Mouse (Mus musculus): ENCODE measurements at regions not wholly inside any gene's neighbourhood (a gene's known extent, or its start where the extent isn't known, plus 50 kb on each side); places are given as distances from the start of the nearest gene placed in this dataset.

- TF ChIP-seq CTCF (IDR thresholded peaks at IDR 0.05), result no peak
- H3K4me1 ChIP-seq (ENCODE audit: insufficient read depth, low read length), result no peaks in the 10 kb centered on the region
- WGBS, result 59% methylated on average over 1 of the region's 1 CpGs
- no peak for DNase-seq (ENCODE audit: low spot score)
- no peaks in the 10 kb centered on the region for H3K9me3 ChIP-seq (ENCODE audit: low read length)
- H3K9ac ChIP-seq (replicated peaks; ENCODE audit: low read length, poor library complexity, severe bottlenecking), result no peak overlapping the region
- ATAC-seq (ENCODE audit: low FRiP score), result no peak
- H3K4me2 ChIP-seq (ENCODE audit: low read depth, low read length, poor library complexity, severe bottlenecking), result no peak overlapping the region
- H3K36me3 ChIP-seq (ENCODE audit: insufficient read depth, low read length), result no peaks in the 10 kb centered on the region
- H3K27ac ChIP-seq (ENCODE audit: low read depth, low read length), result no peak overlapping the region
- H3K27me3 ChIP-seq (ENCODE audit: insufficient read depth, low read length), result no peaks in the 10 kb centered on the region
- no peak overlapping the region for H3K4me3 ChIP-seq (ENCODE audit: low read depth, low read length)
Measured at GRCm38 (mm10) chr10:71959584-71959983, 612.0 kb downstream of the Ipmk start.

DNA sequence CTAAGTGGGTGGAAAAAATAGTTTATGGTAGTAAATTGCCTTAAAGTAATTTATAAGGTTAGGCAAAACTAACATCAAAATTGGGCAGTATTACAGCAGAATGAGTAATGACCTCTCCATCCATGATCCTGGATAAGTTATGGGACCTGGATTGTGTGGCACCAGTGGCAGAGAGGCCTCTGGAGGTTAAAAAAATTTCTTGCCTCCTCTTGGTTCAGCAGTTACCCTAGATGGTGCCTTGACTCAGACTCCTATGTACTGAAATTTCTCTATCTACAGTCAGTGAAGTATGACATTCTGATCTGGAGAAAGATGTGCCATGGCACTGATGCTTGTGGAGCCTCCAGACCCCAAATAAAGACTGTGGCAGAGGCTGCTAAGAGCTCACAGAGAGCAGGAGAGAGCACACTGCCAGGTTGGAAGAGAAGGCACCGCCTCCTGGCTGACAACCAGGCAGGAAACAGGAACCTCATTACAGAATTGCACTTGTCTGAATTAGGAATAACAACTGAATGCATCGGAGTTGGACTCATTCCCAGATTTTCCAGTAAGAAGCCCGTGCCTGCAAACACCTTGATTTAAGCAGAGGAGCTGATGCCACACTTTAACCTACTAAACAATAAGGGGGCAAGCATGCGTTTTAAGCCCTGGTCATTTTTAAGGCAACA, 613.0 kb downstream of the Ipmk start:
- Histone ChIP-seq H3K36me3 (ENCODE audit: insufficient read depth, low read length) (no peaks in the 10 kb centered on the region), H3K9me3 (ENCODE audit: low read length) (no peaks in the 10 kb centered on the region), H3K27me3 (ENCODE audit: insufficient read depth, low read length) (no peaks in the 10 kb centered on the region), H3K27ac (ENCODE audit: low read depth, low read length) (no peak overlapping the region), H3K9ac (replicated peaks; ENCODE audit: low read length, poor library complexity, severe bottlenecking) (no peak overlapping the region), H3K4me2 (ENCODE audit: low read depth, low read length, poor library complexity, severe bottlenecking) (no peak overlapping the region), H3K4me3 (ENCODE audit: low read depth, low read length) (no peak overlapping the region), H3K4me1 (ENCODE audit: insufficient read depth, low read length) (no peaks in the 10 kb centered on the region)
- peak; percentile 66 for DNase-seq (ENCODE audit: low spot score)
- WGBS, result 49% methylated on average over 4 of the region's 4 CpGs
- no peak for TF ChIP-seq CTCF (IDR thresholded peaks at IDR 0.05)
- ATAC-seq (ENCODE audit: low FRiP score), result no peak

DNA sequence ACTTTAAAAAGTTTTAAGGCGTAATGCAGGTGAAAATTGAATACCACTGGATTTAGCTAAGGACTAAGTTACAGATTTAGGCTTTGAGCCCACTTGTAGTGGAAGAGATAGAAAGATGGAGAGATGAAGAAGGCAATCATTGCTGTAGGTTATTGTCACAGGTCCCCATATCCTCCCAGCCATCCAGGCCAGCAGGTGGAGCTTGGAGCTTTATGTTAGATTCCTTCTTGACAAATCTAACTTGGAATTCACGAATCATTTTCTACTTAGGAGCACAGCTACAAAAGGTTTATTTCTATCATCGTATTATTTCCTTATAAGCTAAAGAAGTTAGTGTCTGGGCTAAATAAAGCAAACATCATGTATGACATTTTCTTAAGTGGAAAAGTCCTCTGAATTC, 630.5 kb downstream of the Ipmk start:
- WGBS, result 76% methylated on average over 3 of the region's 3 CpGs
- peak; percentile 46 for DNase-seq (ENCODE audit: low spot score)

GRCm38 (mm10) chr10:72002875-72003720, 651.5 kb upstream of the Zwint start:
- H3K4me3 ChIP-seq (ENCODE audit: low read depth, low read length), result no peak overlapping the region
- no peak overlapping the region for H3K4me2 ChIP-seq (ENCODE audit: low read depth, low read length, poor library complexity, severe bottlenecking)
- ATAC-seq (ENCODE audit: low FRiP score) (no peak), DNase-seq (ENCODE audit: low spot score) (peak; percentile 34)
- H3K27me3 ChIP-seq (ENCODE audit: insufficient read depth, low read length), result no peaks in the 10 kb centered on the region
- no peaks in the 10 kb centered on the region for H3K36me3 ChIP-seq (ENCODE audit: insufficient read depth, low read length)
- 56% methylated on average over 9 of the region's 9 CpGs for WGBS
- H3K9ac ChIP-seq (replicated peaks; ENCODE audit: low read length, poor library complexity, severe bottlenecking), result no peak overlapping the region
- H3K9me3 ChIP-seq (ENCODE audit: low read length), result no peaks in the 10 kb centered on the region
- TF ChIP-seq CTCF (IDR thresholded peaks at IDR 0.05), result no peak
- no peaks in the 10 kb centered on the region for H3K4me1 ChIP-seq (ENCODE audit: insufficient read depth, low read length)
- no peak overlapping the region for H3K27ac ChIP-seq (ENCODE audit: low read depth, low read length)

More for the DNA sequence above, 630.5 kb downstream of the Ipmk start:
- Histone ChIP-seq H3K36me3 (ENCODE audit: insufficient read depth, low read length) (no peaks in the 10 kb centered on the region), H3K4me3 (ENCODE audit: low read depth, low read length) (no peak overlapping the region), H3K4me1 (ENCODE audit: insufficient read depth, low read length) (no peaks in the 10 kb centered on the region), H3K9ac (replicated peaks; ENCODE audit: low read length, poor library complexity, severe bottlenecking) (no peak overlapping the region), H3K27me3 (ENCODE audit: insufficient read depth, low read length) (no peaks in the 10 kb centered on the region), H3K9me3 (ENCODE audit: low read length) (no peaks in the 10 kb centered on the region), H3K4me2 (ENCODE audit: low read depth, low read length, poor library complexity, severe bottlenecking) (no peak overlapping the region), H3K27ac (ENCODE audit: low read depth, low read length) (no peak overlapping the region)
- peak; percentile 73 for TF ChIP-seq CTCF (IDR thresholded peaks at IDR 0.05)
- no peak for ATAC-seq (ENCODE audit: low FRiP score)

Measured in midbrain, postnatal 0 days (tissue).